Mouse (Mus musculus): ENCODE results near the gene Eif4g1.

DNA sequence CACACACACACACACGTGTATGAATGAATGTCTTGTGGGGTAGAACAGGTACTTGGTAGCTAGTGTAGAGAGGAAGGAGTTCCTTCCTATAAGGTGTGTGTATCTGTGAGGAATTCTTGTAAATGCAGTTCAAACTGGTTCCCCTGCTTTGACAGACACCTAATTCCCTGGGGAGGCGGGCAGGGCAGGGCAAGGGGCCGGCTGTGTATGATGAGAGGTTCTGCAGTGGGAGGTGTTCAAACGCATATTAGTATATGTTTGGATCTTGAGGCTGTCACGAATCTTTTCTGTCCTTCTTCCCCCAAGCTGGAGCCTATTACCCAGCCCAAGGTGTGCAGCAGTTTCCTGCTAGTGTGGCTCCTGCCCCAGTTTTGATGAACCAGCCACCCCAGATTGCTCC, 9.3 kb downstream of the Eif4g1 start:
- TF ChIP-seq POLR2A (IDR thresholded peaks at IDR 0.05; ENCODE audit: control insufficient read depth, extremely low read depth, insufficient read depth, low read length, poor library complexity) (no peak), CTCF (IDR thresholded peaks at IDR 0.05; ENCODE audit: borderline replicate concordance, control insufficient read depth, extremely low read depth, insufficient read depth, low read length, poor library complexity) (no peak)

Data from thymus, adult 2 months (tissue).